Mouse (Mus musculus): Measurements from ENCODE around the gene Sf3a2.
"Not testable (repeated sequence)": the region's sequence is repeated elsewhere in the genome, so short reads cannot be mapped to it uniquely, and the experiment has no call there.

Gene Sf3a2

GRCm38 (mm10) chr10:80802996-80803395 is 5.0 kb downstream of the Sf3a2 start:
- in situ Hi-C loops (cut with MboI, MseI), result no loop called here

DNA sequence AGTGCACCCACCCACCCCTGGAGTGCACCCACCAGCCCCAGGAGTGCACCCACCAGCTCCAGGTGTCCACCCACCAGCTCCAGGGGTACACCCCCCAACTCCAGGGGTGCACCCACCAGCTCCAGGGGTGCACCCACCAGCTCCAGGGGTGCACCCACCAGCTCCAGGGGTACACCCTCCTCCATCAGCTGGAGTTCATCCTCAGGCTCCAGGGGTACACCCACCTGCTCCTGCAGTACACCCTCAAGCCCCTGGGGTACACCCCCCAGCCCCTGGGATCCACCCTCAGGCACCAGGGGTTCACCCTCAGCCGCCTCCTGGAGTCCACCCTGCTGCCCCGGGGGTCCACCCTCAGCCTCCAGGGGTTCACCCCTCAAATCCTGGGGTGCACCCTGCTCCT is 6.3 kb downstream of the Sf3a2 start:
- in situ Hi-C loops (cut with MboI, MseI), result no loop called here

GRCm38 (mm10) chr10:80804916-80805315 is 6.9 kb downstream of the Sf3a2 start, which contains the start of gene Amh:
Gene Amh, plus strand, starts transcription at chr10:80805243.
- in situ Hi-C loops (cut with MboI, MseI), result loop anchor here in 1 of 2 experiments (5.0 kb wide), 1 partner anchor 192 kb away; no protein-coding TSS in a partner anchor

DNA sequence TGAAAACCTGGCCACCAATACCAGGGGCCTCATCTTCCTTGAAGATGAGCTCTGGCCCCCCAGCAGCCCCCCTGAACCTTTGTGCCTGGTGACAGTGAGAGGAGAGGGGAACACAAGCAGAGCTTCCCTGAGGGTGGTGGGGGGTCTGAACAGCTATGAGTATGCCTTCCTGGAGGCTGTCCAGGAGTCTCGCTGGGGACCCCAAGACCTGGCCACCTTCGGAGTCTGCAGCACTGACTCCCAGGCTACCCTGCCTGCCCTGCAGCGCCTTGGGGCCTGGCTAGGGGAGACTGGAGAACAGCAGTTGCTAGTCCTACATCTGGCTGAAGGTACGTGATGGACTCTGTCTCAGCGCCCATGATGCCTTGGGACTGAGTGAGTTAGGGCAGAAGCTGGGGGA is 7.3 kb downstream of the Sf3a2 start:
- in situ Hi-C loops (cut with MboI, MseI), result loop anchor here in 1 of 2 experiments (5.0 kb wide), 1 partner anchor 192 kb away; no protein-coding TSS in a partner anchor

GRCm38 (mm10) chr10:80805925-80806324 is 7.9 kb downstream of the Sf3a2 start:
- in situ Hi-C loops (cut with MboI, MseI), result loop anchor here in 1 of 2 experiments (5.0 kb wide), 1 partner anchor 191 kb away; no protein-coding TSS in a partner anchor

GRCm38 (mm10) chr10:80806341-80807056 is 8.5 kb downstream of the Sf3a2 start:
- in situ Hi-C loops (cut with MboI, MseI), result loop anchor here in 1 of 2 experiments (5.0 kb wide), 1 partner anchor 191 kb away; no protein-coding TSS in a partner anchor

GRCm38 (mm10) chr10:80807057-80807627 is 9.1 kb downstream of the Sf3a2 start:
- in situ Hi-C loops (cut with MboI, MseI), result loop anchor here in 1 of 2 experiments (5.0 kb wide), 1 partner anchor 190 kb away; no protein-coding TSS in a partner anchor

DNA sequence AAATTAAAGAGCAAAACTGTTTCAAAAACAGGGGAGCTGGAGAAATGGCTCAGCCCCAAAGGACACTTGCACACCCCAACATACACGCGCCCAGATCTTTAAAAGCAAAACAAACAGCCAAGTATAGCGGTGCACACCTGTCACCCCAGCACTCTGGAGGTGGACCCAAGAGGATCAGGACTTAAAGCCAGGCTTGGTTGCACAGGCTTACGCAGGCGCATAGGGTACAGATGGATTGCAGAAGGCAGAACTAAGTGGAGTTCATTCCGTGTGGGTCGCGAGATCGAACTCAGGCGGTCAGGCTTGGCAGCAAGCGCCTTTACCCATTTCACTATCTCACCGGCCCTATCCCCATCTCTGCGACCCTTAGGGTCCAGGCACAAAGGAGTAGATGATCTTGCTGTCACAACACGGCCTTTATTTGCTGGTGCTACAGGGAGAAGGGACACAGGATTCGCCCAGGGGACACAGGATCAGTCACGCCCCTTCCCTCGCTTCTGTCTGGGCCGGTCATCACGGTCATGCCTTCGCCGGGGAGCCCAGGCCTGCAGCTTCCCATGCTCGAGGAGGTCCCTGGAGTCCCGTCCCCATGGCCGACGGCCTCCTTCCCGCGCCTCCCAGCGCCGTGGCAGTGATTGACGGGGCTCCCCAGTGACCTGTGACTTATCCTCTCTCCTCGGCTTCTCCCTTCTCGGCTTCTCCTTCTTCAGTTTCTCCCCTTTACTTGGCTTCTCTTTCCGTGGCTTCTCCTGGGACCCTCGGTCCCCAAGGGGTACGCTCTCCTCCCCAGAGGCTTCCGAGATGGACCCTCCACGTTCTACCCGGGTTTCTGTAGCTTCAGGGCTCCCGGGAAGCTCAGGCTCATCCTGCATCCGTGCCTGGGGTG is 10.3 kb downstream of the Sf3a2 start:
- in situ Hi-C loops (cut with MboI, MseI), result loop anchor here in 1 of 2 experiments (5.0 kb wide), 1 partner anchor 189 kb away; no protein-coding TSS in a partner anchor

GRCm38 (mm10) chr10:80808985-80809632 is 11.1 kb downstream of the Sf3a2 start:
- in situ Hi-C loops (cut with MboI, MseI), result loop anchor here in 1 of 2 experiments (5.0 kb wide), 1 partner anchor 188 kb away; no protein-coding TSS in a partner anchor

DNA sequence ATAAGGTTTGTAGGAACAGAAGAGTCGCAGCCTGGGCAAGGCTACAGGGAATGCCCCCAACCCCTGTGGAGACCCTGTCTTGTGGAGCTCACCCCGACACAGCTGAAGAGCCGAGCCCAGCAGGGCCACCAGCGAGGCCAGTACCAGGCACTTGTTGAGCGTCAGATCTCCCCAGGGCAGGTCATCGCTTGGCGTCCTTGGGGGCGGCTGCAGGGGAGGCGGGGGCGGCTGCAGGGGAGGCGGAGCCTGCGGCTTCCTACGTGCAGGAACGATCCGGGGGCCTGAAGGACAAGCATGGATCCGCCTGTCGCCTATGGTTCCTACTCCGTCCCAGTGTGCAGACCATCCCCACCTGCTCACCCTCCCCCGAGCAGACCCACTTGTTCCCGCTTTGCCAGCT is 12.1 kb downstream of the Sf3a2 start:
- in situ Hi-C loops (cut with MboI, MseI), result loop anchor here in 1 of 2 experiments (5.0 kb wide), 2 partner anchors 67 to 182 kb away; no protein-coding TSS in a partner anchor

GRCm38 (mm10) chr10:80812391-80813041 is 14.5 kb downstream of the Sf3a2 start:
- in situ Hi-C loops (cut with MboI, MseI), result loop anchor here in 1 of 2 experiments (5.0 kb wide), 2 partner anchors 65 to 180 kb away; no protein-coding TSS in a partner anchor

GRCm38 (mm10) chr10:80813366-80813765 is 15.4 kb downstream of the Sf3a2 start, which contains the start of gene Jsrp1:
Gene Jsrp1, minus strand, starts transcription at chr10:80813498.
- in situ Hi-C loops (cut with MboI, MseI), result loop anchor here in 1 of 2 experiments (5.0 kb wide), 2 partner anchors 64 to 179 kb away; no protein-coding TSS in a partner anchor

DNA sequence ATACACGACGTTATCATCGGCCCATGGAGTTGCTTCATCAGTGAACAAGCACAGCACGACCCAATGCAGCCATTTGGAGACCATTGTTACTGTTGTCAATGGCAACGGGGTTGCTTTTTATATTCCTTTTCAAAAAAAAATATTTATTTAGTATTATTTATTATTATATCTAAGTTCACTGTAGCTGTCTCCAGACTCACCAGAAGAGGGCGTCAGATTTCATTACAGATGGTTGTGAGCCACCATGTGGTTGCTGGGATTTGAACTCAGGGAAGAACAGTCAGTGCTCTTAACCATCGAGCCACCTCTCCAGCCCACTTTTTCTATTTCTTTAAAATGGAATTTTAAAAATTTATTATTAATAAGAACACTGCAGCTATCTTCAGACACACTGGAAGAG is 16.8 kb downstream of the Sf3a2 start:
- in situ Hi-C loops (cut with MboI, MseI), result loop anchor here in 1 of 2 experiments (5.0 kb wide), 2 partner anchors 63 to 178 kb away; no protein-coding TSS in a partner anchor

GRCm38 (mm10) chr10:80816303-80816702 is 18.3 kb downstream of the Sf3a2 start:
- in situ Hi-C loops (cut with MboI, MseI), result not testable (repeated sequence)

- in situ Hi-C loops (cut with MboI, MseI), result no loop called here
These were observed 19.2 kb downstream of the Sf3a2 start for GRCm38 (mm10) chr10:80817164-80817563.

DNA sequence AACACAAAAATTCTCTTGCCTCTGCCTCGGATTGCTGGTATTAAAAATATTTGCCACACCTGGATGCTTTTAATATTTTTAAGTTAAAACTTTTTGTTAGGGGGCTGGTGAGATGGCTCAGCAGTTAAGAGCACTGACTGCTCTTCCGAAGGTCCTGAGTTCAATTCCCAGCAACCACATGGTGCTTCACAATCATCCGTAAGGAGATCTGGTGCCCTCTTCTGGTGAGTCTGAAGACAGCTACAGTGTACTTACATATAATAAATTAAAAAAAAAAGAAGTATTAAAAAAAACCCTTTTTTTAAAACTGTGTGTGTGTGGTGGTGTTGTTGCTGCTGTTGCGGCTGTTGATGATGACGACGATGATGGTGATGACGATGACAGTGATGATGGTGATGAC is 20.0 kb downstream of the Sf3a2 start:
- in situ Hi-C loops (cut with MboI, MseI), result not testable (repeated sequence)

GRCm38 (mm10) chr10:80818599-80819281 is 20.7 kb downstream of the Sf3a2 start:
- in situ Hi-C loops (cut with MboI, MseI), result no loop called here

GRCm38 (mm10) chr10:80819406-80819805 is 21.4 kb downstream of the Sf3a2 start:
- in situ Hi-C loops (cut with MboI, MseI), result no loop called here

- in situ Hi-C loops (cut with MboI, MseI), result no loop called here
These were observed 24.0 kb downstream of the Sf3a2 start for GRCm38 (mm10) chr10:80821991-80822390.

Measured in T-helper 17 cell (primary cell).